Mouse (Mus musculus) left cerebral cortex, postnatal 25 days (tissue): Measurements from ENCODE around the gene Aftph. TPM values are rescaled to one million over a fixed set of nuclear protein-coding genes. Genes with fewer than 3 reads are reported as not detected.
A peak's percentile ranks its signal among the peaks of the same experiment; 100 is the strongest.

Experiments
- DNase-seq, 2 experiments: peaks; one replicate each; pipeline ENCODE4 v3.0.0; 2022; ENCODE audit warnings: low spot score in 2 of 2, mixed read lengths in 1 of 2
- intact Hi-C: fragments of 180-260 bp; cut with DNase I; formaldehyde crosslinking; loops from one replicate; pipeline ENCODE4 v1.15.1; 2025
- total RNA-seq, 2 experiments: library from RNA; stranded (reverse); gene quantifications; 2 replicates each; pipeline ENCODE4 v1.2.3; 2021

Aftph gene
- total RNA-seq, 2 experiments from 2014 or later: 82.2 to 86.4 TPM

DNA sequence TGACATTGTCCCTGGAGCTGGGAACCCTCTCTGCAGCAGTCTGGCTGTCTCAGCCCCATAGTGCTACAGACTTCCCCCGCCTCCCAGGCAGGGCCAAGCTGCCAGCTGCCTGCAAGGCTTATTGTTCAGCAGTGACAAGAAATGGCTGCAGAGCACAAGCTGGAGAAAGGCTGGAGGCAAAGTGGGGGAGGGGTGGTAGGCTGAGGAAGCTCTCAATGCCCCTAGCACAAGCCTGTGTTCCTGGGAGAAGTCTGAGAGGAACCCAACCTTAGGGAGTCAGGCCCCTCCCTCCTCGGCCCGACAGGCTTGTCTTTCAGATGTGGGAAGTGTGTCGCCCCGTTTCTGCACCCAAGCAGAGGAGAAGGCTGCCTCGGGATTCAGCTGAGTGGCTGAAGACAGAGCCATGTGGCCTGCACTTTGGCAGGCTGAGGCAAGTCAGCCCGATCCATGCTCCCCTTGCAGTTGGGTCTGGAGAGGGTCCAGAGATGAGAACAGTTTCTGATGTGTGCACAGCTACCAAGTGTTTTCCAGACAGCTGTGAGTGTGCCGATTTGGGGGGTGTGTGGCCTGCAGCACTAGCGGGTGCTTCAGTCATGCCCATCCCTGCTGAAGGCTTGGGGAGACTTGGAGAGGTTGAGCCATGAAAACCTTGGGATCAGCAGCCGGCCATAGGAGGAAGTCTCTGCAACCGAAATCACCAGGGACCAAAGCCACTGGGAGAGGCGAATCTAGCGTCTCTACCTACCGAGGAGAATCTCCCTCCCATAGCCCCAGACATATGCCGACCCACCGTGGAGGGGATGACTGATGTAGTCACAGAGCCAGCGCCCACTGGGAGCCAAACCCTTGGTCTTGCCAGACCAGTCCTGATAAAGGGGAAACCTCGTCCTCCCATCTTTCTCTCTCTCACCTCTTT, 85.3 kb downstream of the Aftph start:
- DNase-seq: peak; percentile 60 to 77

GRCm38 (mm10) chr11:20651166-20651565, 90.2 kb downstream of the Aftph start:
- DNase-seq: no peak
- intact Hi-C loops: loop anchor here (10.0 kb wide), 1 partner anchor 264 kb away; no protein-coding TSS in a partner anchor

More for the DNA sequence above, 85.3 kb downstream of the Aftph start:
- intact Hi-C loops: loop anchor here (10.0 kb wide), 1 partner anchor 259 kb away; no protein-coding TSS in a partner anchor

GRCm38 (mm10) chr11:20650006-20650639, 91.3 kb downstream of the Aftph start:
- no peak for DNase-seq
- intact Hi-C loops: loop anchor here (10.0 kb wide), 1 partner anchor 265 kb away; no protein-coding TSS in a partner anchor

- intact Hi-C loops: no loop called here
- DNase-seq: no peak
Measured at GRCm38 (mm10) chr11:20649477-20649876, 91.9 kb downstream of the Aftph start.

- intact Hi-C loops: no loop called here
- no peak for DNase-seq
Measured at GRCm38 (mm10) chr11:20647902-20648625, 93.3 kb downstream of the Aftph start.

DNA sequence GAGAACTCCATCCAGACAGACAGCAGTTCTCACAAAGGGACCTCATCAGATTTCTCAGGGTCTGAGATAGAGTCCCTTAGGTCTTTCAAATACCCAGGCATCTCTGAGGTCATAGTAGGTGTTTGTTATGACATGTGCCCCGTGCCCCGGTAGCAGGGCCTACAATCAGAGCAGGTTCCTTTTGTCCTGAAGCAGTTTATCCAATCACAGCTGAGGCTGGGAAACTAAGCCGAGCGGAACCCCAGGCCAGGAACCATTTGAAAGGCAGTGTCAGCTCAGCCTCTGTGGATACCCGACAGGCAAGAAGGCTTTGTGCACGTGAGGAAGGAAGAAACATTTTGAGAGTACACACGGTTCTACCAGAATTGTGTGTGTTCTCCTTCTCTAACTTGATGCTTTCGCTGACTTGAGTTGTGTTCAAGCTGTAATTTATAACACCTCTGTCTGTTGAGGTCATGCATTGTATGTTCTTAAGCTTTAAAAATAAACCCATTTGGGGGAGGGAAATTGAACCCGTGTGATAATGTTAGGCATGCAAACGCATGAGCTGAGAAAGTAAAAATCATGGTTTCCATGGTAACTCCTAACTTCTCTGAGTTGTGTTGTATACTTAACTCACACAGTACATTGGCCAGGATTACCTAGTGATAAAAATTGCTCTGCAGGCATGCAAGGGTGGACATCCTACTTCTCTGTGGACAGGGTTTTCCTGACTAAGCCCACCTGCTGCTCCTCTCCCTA, 94.2 kb downstream of the Aftph start:
- peak in 1 of 2 experiments; percentile 42 for DNase-seq
- intact Hi-C loops: no loop called here

DNA sequence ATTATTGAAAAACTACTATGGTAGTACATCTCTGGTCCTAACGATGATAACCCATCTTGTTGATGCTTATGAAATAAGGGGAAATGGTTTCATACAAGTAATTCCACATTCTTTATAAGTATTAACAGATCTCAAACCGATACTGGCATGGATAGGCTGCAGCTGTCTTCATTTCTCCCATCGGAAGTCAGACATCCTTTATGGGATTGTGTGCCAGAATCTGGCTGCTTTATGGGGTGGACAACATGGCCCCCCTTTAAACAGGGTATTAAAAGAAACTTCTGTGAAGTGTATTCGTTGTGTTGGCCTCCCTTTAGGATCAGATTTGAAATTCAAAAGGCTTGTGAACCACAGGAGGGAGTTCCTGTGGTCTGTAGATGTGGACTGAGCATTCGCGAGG, 95.2 kb downstream of the Aftph start:
- intact Hi-C loops: no loop called here
- DNase-seq: no peak

GRCm38 (mm10) chr11:20645521-20645920, 95.9 kb downstream of the Aftph start:
- DNase-seq: no peak
- intact Hi-C loops: no loop called here

DNA sequence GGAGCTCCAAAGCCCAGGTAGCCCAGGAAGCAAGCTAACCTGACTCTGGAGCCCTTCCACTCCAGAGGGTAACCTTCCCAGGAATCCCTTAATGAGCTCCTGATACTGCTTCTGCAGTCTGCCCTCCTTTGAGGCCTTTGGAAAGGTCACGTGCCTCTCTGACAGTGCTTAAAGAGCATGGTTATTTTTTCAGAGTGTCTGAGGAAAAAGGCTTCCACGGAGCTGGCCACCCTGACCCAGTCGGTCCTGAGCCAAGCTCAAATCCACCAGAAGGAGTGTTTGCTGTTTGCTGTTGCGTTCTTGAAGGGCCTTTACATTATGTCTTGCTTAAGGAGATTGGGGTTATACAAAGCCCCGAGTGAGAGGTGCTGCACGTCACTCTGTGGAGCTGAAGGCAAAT, 96.5 kb downstream of the Aftph start:
- intact Hi-C loops: no loop called here

DNA sequence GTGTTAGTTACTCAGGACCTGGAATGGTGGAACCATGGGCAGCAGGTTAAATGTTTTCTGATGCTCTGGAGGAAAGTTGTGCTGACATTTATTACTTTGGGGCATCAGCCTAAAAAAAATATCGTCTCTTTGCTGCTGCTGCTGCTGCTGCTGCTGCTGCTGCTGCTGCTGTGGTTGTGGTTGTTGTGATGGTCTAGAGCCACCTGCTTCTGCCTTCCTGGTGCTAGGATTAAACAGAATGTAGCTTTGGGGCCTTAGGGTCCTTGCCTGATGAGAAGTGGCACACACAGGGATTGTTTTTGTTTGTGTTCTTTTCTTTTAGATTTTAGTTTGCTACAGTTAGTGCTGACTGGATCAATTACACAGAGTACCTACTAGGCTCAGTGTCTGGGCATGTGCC, 97.2 kb downstream of the Aftph start:
- no peak for DNase-seq
- intact Hi-C loops: no loop called here

More for the DNA sequence above, 96.5 kb downstream of the Aftph start:
- no peak for DNase-seq

GRCm38 (mm10) chr11:20643161-20643560, 98.2 kb downstream of the Aftph start:
- DNase-seq: no peak
- intact Hi-C loops: no loop called here

- intact Hi-C loops: no loop called here
- no peak for DNase-seq
Measured at GRCm38 (mm10) chr11:20642321-20642720, 99.1 kb downstream of the Aftph start.

DNA sequence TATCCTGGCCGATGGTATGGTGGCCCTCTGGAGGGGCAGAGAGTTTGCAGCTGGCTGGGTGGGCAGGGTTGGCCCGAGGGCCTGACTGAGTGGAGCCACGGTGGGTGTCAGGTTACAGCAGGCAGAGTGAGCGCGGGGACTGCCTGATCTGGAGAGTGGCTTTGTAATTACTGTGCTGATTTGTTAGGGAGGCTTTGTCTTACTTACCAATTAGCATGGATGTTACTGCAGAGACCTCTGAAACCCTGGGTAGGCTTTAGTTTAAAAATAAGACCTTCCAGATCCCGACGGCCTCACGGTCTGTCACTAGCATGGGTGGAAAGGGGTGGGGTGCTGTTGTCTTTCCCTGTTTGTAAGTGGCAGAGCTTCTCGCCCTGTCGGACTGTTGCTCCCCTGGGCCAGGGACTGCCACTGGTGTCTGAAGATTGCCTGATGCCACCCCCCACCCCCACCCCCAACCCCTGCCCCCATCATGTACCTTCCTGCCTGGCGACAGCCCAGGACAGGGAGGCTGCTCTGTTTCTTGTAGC, 101.4 kb downstream of the Aftph start:
- DNase-seq: no peak
- intact Hi-C loops: loop anchor here (2.0 kb wide), 1 partner anchor 185 kb away; no protein-coding TSS in a partner anchor

DNA sequence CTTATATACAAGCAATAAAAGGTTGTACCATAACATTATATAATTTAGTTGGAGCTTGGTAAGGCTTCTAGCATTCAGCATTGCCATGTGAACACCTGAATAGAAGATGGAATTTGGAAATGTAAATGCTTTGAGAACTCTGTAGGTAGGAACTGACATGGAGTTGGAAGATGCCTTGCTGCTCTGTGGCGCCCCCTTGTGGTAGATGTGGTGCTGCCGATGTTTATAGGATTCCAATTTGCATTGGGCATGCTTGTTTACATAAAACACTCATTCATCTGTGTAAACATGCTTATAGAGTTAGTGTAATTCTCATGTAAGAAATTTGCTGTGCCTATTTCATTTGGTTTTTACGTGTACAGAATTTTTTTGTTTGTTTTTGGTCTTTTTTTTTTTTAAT, 102.5 kb downstream of the Aftph start:
- intact Hi-C loops: loop anchor here (2.0 kb wide), 1 partner anchor 184 kb away; no protein-coding TSS in a partner anchor
- peak; percentile 69 to 73 for DNase-seq

GRCm38 (mm10) chr11:20637060-20637459, 104.3 kb downstream of the Aftph start:
- DNase-seq: no peak
- intact Hi-C loops: no loop called here

DNA sequence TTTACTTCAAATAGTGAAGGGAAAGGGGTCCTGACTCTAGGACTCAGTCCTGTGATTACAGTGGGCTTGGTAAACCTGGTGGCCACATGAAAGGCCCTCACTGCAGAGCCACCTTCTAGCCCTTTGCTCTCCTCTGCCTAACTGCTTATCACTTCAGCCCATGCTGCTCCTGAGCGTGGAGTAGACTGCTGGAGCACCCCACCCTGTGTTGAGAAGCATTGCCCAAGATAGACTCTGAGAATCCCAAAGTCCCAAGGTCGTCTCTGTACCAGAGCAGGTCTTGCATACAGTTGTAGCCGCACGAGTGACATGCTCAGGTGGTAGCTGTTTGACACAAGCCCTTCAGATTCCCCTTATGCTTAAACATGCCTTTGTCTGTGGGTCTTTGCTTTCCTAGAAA, 105.3 kb downstream of the Aftph start:
- DNase-seq: no peak
- intact Hi-C loops: no loop called here

- no peak for DNase-seq
- intact Hi-C loops: no loop called here
Measured at GRCm38 (mm10) chr11:20635646-20636045, 105.7 kb downstream of the Aftph start.
